In the genomic region with DNA sequence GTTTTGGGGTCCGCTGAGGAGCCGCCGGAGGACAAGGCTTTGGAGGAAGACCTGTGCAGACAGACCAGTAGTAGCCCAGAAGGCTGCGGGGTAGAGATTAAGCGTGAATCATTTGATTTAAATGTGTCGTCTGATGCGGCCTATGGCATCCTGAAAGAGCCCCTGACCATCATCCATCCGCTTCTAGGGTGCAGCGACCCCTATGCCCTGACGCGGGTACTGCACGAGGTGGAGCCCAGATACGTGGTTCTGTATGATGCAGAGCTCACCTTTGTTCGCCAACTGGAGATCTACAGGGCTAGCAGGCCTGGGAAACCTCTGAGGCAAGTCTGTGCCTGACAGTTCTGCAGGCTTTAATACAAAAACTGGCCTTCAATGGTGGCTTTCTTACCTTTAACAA, we compare ENCODE assay signal across 10 mouse cellular contexts. TPM values are rescaled to one million over a fixed set of nuclear protein-coding genes. Genes with fewer than 3 reads are reported as not detected.
A peak's percentile ranks its signal among the peaks of the same experiment; 100 is the strongest.
DNase-seq lines count a peak whose midpoint lies in the region; ATAC-seq and TF ChIP-seq lines count a peak whose summit lies in the region.
"Had no signal": no experiment of that assay in that cellular context is flagged by ENCODE, and none has a peak within 500 bp of the region (broad histone marks: within the 10 kb centered on the region; RNA-seq: fewer than 3 reads in every experiment).

No protein-coding gene starts in this region.

- no peaks in the 10 kb centered on the region for H3K4me1 ChIP-seq in cerebellum, adult 2 months (ENCODE audit: control insufficient read depth, insufficient read depth, low read length)
- no peaks in the 10 kb centered on the region for H3K4me1 ChIP-seq in limb, embryonic 10.5 days
- no peaks in the 10 kb centered on the region for H3K4me1 ChIP-seq in stomach, postnatal 0 days (replicated peaks; ENCODE audit: control insufficient read depth, insufficient read depth)
- H3K4me1 ChIP-seq: heart, embryonic 15.5 days; midbrain, embryonic 12.5 days had no signal

- H3K9ac ChIP-seq in stomach, postnatal 0 days (ENCODE audit: low read length) = no peak overlapping the region
- H3K9ac ChIP-seq: heart, embryonic 15.5 days; midbrain, embryonic 12.5 days had no signal

- H3K27ac ChIP-seq in cerebellum, adult 2 months (ENCODE audit: insufficient read depth, low read length) = no peak overlapping the region
- no peak overlapping the region for H3K27ac ChIP-seq in limb, embryonic 10.5 days
- no peak overlapping the region for H3K27ac ChIP-seq in stomach, postnatal 0 days (replicated peaks)
- H3K27ac ChIP-seq: heart, embryonic 15.5 days; midbrain, embryonic 12.5 days had no signal

- peaks cover 68% of the 10 kb centered on the region for H3K36me3 ChIP-seq in limb, embryonic 10.5 days
- H3K36me3 ChIP-seq in stomach, postnatal 0 days (ENCODE audit: control insufficient read depth, insufficient read depth, low read length) = peaks cover 10% of the 10 kb centered on the region

- TF ChIP-seq CTCF in cerebellum, adult 2 months (IDR thresholded peaks at IDR 0.05; ENCODE audit: borderline replicate concordance, insufficient read depth, low read depth, low read length) = peak; percentile 64
- TF ChIP-seq CTCF in stomach, postnatal 0 days (IDR thresholded peaks at IDR 0.05; ENCODE audit: low read depth) = peak; percentile 78

- no peak for TF ChIP-seq POLR2A in cerebellum, adult 2 months (IDR thresholded peaks at IDR 0.05; ENCODE audit: borderline replicate concordance, insufficient read depth, low read length)

- H3K4me2 ChIP-seq in stomach, postnatal 0 days (replicated peaks; ENCODE audit: low read depth) = no peak overlapping the region
- H3K4me2 ChIP-seq: heart, embryonic 15.5 days; midbrain, embryonic 12.5 days had no signal

- 50% methylated on average over 14 of the region's 14 CpGs for WGBS in cerebellum, adult 2 months
- WGBS in limb, embryonic 10.5 days = 42% methylated on average over 14 of the region's 14 CpGs
- WGBS in stomach, postnatal 0 days = 45% methylated on average over 14 of the region's 14 CpGs

- TF ChIP-seq EP300 in stomach, postnatal 0 days (optimal IDR thresholded peaks at IDR 0.05) = no peak

- intact Hi-C loops in left cerebral cortex, postnatal 14 days (cut with DNase I) = no loop called here

- no peak for ATAC-seq in cerebellum, adult (ENCODE audit: insufficient number of reproducible peaks, low FRiP score, low TSS enrichment)
- no peak for ATAC-seq in stomach, postnatal 0 days (ENCODE audit: low FRiP score, low TSS enrichment)

- no peaks in the 10 kb centered on the region for H3K9me3 ChIP-seq in limb, embryonic 10.5 days (replicated peaks)
- H3K9me3 ChIP-seq in stomach, postnatal 0 days (ENCODE audit: control insufficient read depth, low read length) = no peaks in the 10 kb centered on the region
- H3K9me3 ChIP-seq: heart, embryonic 15.5 days; midbrain, embryonic 12.5 days had no signal

- DNase-seq in cerebellum, adult 2 months = peak; percentile 16 to 26
- peak; percentile 22 to 43 for DNase-seq in left cerebral cortex, adult 18-20 months (ENCODE audit: low spot score in 2 of 2)
- DNase-seq in left cerebral cortex, postnatal 14 days (ENCODE audit: low spot score in 2 of 2) = no peak
- DNase-seq in R1 (ENCODE audit: low read depth, low spot score) = peak; percentile 88
- peak; percentile 72 for DNase-seq in limb, embryonic 10.5 days (ENCODE audit: low spot score)
- DNase-seq in stomach, postnatal 0 days (ENCODE audit: low spot score) = peak; percentile 53
- no peak for DNase-seq in gastrocnemius, postnatal 25 days

- H3K27me3 ChIP-seq in cerebellum, adult 2 months (ENCODE audit: control insufficient read depth, insufficient read depth, low read length) = no peaks in the 10 kb centered on the region
- no peaks in the 10 kb centered on the region for H3K27me3 ChIP-seq in limb, embryonic 10.5 days (ENCODE audit: low read depth, poor library complexity, severe bottlenecking)
- no peaks in the 10 kb centered on the region for H3K27me3 ChIP-seq in stomach, postnatal 0 days (ENCODE audit: control insufficient read depth, insufficient read depth, low read length)
- H3K27me3 ChIP-seq: heart, embryonic 15.5 days; midbrain, embryonic 12.5 days had no signal

- no peak overlapping the region for H3K4me3 ChIP-seq in cerebellum, adult 2 months (replicated peaks; ENCODE audit: insufficient read depth, low read depth, low read length)
- H3K4me3 ChIP-seq in limb, embryonic 10.5 days = no peak overlapping the region
- no peak overlapping the region for H3K4me3 ChIP-seq in stomach, postnatal 0 days (ENCODE audit: low read depth, low read length)
- H3K4me3 ChIP-seq: heart, embryonic 15.5 days; midbrain, embryonic 12.5 days had no signal

RNA-seq across cellular contexts. Expression of a gene that starts 20.9 kb away (rescaled TPM):
- polyA plus RNA-seq in cerebellum, adult 2 months (2012; rRNA removed) = 26.8 and 27.0 TPM in 2 replicates
- 10 to 100 TPM; 24.3 to 24.5 TPM for total RNA-seq in left cerebral cortex, adult 18-20 months (2021)
- total RNA-seq in left cerebral cortex, postnatal 14 days (2021) = 10 to 100 TPM; 23.6 to 24.7 TPM
- 11.0 and 12.2 TPM in 2 replicates for polyA plus RNA-seq in limb, embryonic 10.5 days (2016; fragmentation: Nextera tagmentation; extraction: Ambion mirVana)
- 5.3 and 6.6 TPM in 2 replicates for polyA plus RNA-seq in stomach, postnatal 0 days (2015; fragmentation: Nextera tagmentation; extraction: Ambion mirVana)
- 1 to 10 TPM; 5.3 to 5.4 TPM for total RNA-seq in gastrocnemius, postnatal 25 days (2021)

Comparison
In these comparisons a context has a peak if more than half of its experiments do, and no peak if none do; other contexts are left out.
1. DNase-seq: peak in cerebellum, adult 2 months (2 of 2), left cerebral cortex, adult 18-20 months (2 of 2), R1 (single experiment), limb, embryonic 10.5 days (single experiment) and stomach, postnatal 0 days (single experiment); none in left cerebral cortex, postnatal 14 days (0 of 2) and gastrocnemius, postnatal 25 days (single experiment).